Mouse (Mus musculus): ENCODE data around the gene Timp4. TPM values are rescaled to one million over a fixed set of nuclear protein-coding genes. Genes with fewer than 3 reads are reported as not detected.
A peak's percentile ranks its signal among the peaks of the same experiment; 100 is the strongest.

Timp4 gene
- polyA plus RNA-seq, 1 experiment from 2014 or later: 5.0 TPM

- TF ChIP-seq EP300 (IDR thresholded peaks at IDR 0.05) (no peak), CTCF (IDR thresholded peaks at IDR 0.05) (no peak)
- no peak overlapping the region for H3K4me3 ChIP-seq (ENCODE audit: low read depth, low read length)
- WGBS: 89% methylated on average over 10 of the region's 10 CpGs
These were observed 21.3 kb upstream of the Timp4 start for GRCm38 (mm10) chr6:115273346-115273745.

GRCm38 (mm10) chr6:115271866-115272271, 19.9 kb upstream of the Timp4 start:
- peak; percentile 87 for DNase-seq (ENCODE audit: low spot score)
- TF ChIP-seq EP300 (IDR thresholded peaks at IDR 0.05) (no peak), CTCF (IDR thresholded peaks at IDR 0.05) (no peak)
- 3% methylated on average over 4 of the region's 4 CpGs for WGBS
- no peak overlapping the region for H3K4me2 ChIP-seq (replicated peaks; ENCODE audit: low read depth, low read length)
- no peaks in the 10 kb centered on the region for H3K36me3 ChIP-seq (ENCODE audit: insufficient read depth, low read length)
- no peaks in the 10 kb centered on the region for H3K27me3 ChIP-seq (replicated peaks; ENCODE audit: insufficient read depth, low read length)
- H3K4me3 ChIP-seq (ENCODE audit: low read depth, low read length): no peak overlapping the region
- ATAC-seq: peak; percentile 73
- no peak overlapping the region for H3K27ac ChIP-seq (ENCODE audit: low read length)
- H3K9ac ChIP-seq (replicated peaks; ENCODE audit: low read depth): no peak overlapping the region
- H3K4me1 ChIP-seq (ENCODE audit: insufficient read depth, low read depth, low read length): no peaks in the 10 kb centered on the region
- no peaks in the 10 kb centered on the region for H3K9me3 ChIP-seq (ENCODE audit: low read length)

More at GRCm38 (mm10) chr6:115273346-115273745, 21.3 kb upstream of the Timp4 start:
- ATAC-seq (no peak), DNase-seq (ENCODE audit: low spot score) (no peak)
- Histone ChIP-seq H3K9ac (replicated peaks; ENCODE audit: low read depth) (no peak overlapping the region), H3K4me1 (ENCODE audit: insufficient read depth, low read depth, low read length) (no peaks in the 10 kb centered on the region), H3K27ac (ENCODE audit: low read length) (no peak overlapping the region), H3K4me2 (replicated peaks; ENCODE audit: low read depth, low read length) (no peak overlapping the region), H3K9me3 (ENCODE audit: low read length) (no peaks in the 10 kb centered on the region), H3K36me3 (ENCODE audit: insufficient read depth, low read length) (no peaks in the 10 kb centered on the region), H3K27me3 (replicated peaks; ENCODE audit: insufficient read depth, low read length) (no peaks in the 10 kb centered on the region)

- Histone ChIP-seq H3K27me3 (replicated peaks; ENCODE audit: insufficient read depth, low read length) (no peaks in the 10 kb centered on the region), H3K9ac (replicated peaks; ENCODE audit: low read depth) (no peak overlapping the region), H3K4me3 (ENCODE audit: low read depth, low read length) (no peak overlapping the region), H3K9me3 (ENCODE audit: low read length) (no peaks in the 10 kb centered on the region), H3K4me1 (ENCODE audit: insufficient read depth, low read depth, low read length) (no peaks in the 10 kb centered on the region), H3K4me2 (replicated peaks; ENCODE audit: low read depth, low read length) (no peak overlapping the region), H3K36me3 (ENCODE audit: insufficient read depth, low read length) (no peaks in the 10 kb centered on the region), H3K27ac (ENCODE audit: low read length) (no peak overlapping the region)
- no peak for TF ChIP-seq EP300 (IDR thresholded peaks at IDR 0.05)
- TF ChIP-seq CTCF (IDR thresholded peaks at IDR 0.05): no peak
- 62% methylated on average over 3 of the region's 3 CpGs for WGBS
- ATAC-seq (no peak), DNase-seq (ENCODE audit: low spot score) (no peak)
These were observed 19.3 kb upstream of the Timp4 start for GRCm38 (mm10) chr6:115271326-115271725.

- Histone ChIP-seq H3K4me1 (ENCODE audit: insufficient read depth, low read depth, low read length) (no peaks in the 10 kb centered on the region), H3K9me3 (ENCODE audit: low read length) (no peaks in the 10 kb centered on the region), H3K27ac (ENCODE audit: low read length) (no peak overlapping the region), H3K4me3 (ENCODE audit: low read depth, low read length) (no peak overlapping the region), H3K27me3 (replicated peaks; ENCODE audit: insufficient read depth, low read length) (no peaks in the 10 kb centered on the region), H3K9ac (replicated peaks; ENCODE audit: low read depth) (no peak overlapping the region), H3K4me2 (replicated peaks; ENCODE audit: low read depth, low read length) (no peak overlapping the region), H3K36me3 (ENCODE audit: insufficient read depth, low read length) (no peaks in the 10 kb centered on the region)
- no peak for TF ChIP-seq EP300 (IDR thresholded peaks at IDR 0.05)
- no peak for TF ChIP-seq CTCF (IDR thresholded peaks at IDR 0.05)
- 35% methylated on average over 2 of the region's 2 CpGs for WGBS
- no peak for DNase-seq (ENCODE audit: low spot score)
- ATAC-seq: no peak
These were observed 18.1 kb upstream of the Timp4 start for GRCm38 (mm10) chr6:115270085-115270484.

GRCm38 (mm10) chr6:115269561-115269960, 17.6 kb upstream of the Timp4 start:
- ATAC-seq: no peak
- DNase-seq (ENCODE audit: low spot score): no peak
- Histone ChIP-seq H3K4me3 (ENCODE audit: low read depth, low read length) (no peak overlapping the region), H3K4me2 (replicated peaks; ENCODE audit: low read depth, low read length) (no peak overlapping the region), H3K27me3 (replicated peaks; ENCODE audit: insufficient read depth, low read length) (no peaks in the 10 kb centered on the region), H3K9ac (replicated peaks; ENCODE audit: low read depth) (no peak overlapping the region), H3K4me1 (ENCODE audit: insufficient read depth, low read depth, low read length) (no peaks in the 10 kb centered on the region), H3K36me3 (ENCODE audit: insufficient read depth, low read length) (no peaks in the 10 kb centered on the region), H3K9me3 (ENCODE audit: low read length) (no peaks in the 10 kb centered on the region), H3K27ac (ENCODE audit: low read length) (no peak overlapping the region)
- 77% methylated on average over 5 of the region's 5 CpGs for WGBS
- TF ChIP-seq EP300 (IDR thresholded peaks at IDR 0.05) (no peak), CTCF (IDR thresholded peaks at IDR 0.05) (no peak)

- Histone ChIP-seq H3K4me3 (ENCODE audit: low read depth, low read length) (no peak overlapping the region), H3K4me1 (ENCODE audit: insufficient read depth, low read depth, low read length) (no peaks in the 10 kb centered on the region), H3K27me3 (replicated peaks; ENCODE audit: insufficient read depth, low read length) (no peaks in the 10 kb centered on the region), H3K27ac (ENCODE audit: low read length) (no peak overlapping the region), H3K9ac (replicated peaks; ENCODE audit: low read depth) (no peak overlapping the region), H3K36me3 (ENCODE audit: insufficient read depth, low read length) (no peaks in the 10 kb centered on the region), H3K9me3 (ENCODE audit: low read length) (no peaks in the 10 kb centered on the region), H3K4me2 (replicated peaks; ENCODE audit: low read depth, low read length) (no peak overlapping the region)
- WGBS: 92% methylated on average over 10 of the region's 10 CpGs
- ATAC-seq (no peak), DNase-seq (ENCODE audit: low spot score) (no peak)
- TF ChIP-seq EP300 (IDR thresholded peaks at IDR 0.05) (no peak), CTCF (IDR thresholded peaks at IDR 0.05) (no peak)
These were observed 16.8 kb upstream of the Timp4 start for GRCm38 (mm10) chr6:115268551-115269385.

All from lung, postnatal 0 days (tissue).